Mouse (Mus musculus) ES-E14 (cell line): Measurements from ENCODE around the gene Slc9a8.

ENCODE experiments used
- CHD2 ChIP-seq: IDR thresholded peaks from 2 replicates; pipeline ENCODE4 v1.6.1; 2014; ENCODE audit warnings: mild to moderate bottlenecking, low read depth, low read length, inconsistent platforms
- MAFK ChIP-seq: IDR thresholded peaks from 2 replicates; pipeline ENCODE4 v1.6.1; 2014; ENCODE audit warnings: mild to moderate bottlenecking, low read depth, low read length, inconsistent platforms; ENCODE audit not compliant: insufficient read depth
- ZC3H11A ChIP-seq: IDR thresholded peaks from 2 replicates; pipeline ENCODE4 v1.6.1; 2012; ENCODE audit warnings: low read depth, mild to moderate bottlenecking, inconsistent platforms, low read length, borderline replicate concordance
- ZNF384 ChIP-seq: IDR thresholded peaks from 2 replicates; pipeline ENCODE4 v1.6.1; 2012; ENCODE audit warnings: low read depth, low read length, inconsistent platforms

DNA sequence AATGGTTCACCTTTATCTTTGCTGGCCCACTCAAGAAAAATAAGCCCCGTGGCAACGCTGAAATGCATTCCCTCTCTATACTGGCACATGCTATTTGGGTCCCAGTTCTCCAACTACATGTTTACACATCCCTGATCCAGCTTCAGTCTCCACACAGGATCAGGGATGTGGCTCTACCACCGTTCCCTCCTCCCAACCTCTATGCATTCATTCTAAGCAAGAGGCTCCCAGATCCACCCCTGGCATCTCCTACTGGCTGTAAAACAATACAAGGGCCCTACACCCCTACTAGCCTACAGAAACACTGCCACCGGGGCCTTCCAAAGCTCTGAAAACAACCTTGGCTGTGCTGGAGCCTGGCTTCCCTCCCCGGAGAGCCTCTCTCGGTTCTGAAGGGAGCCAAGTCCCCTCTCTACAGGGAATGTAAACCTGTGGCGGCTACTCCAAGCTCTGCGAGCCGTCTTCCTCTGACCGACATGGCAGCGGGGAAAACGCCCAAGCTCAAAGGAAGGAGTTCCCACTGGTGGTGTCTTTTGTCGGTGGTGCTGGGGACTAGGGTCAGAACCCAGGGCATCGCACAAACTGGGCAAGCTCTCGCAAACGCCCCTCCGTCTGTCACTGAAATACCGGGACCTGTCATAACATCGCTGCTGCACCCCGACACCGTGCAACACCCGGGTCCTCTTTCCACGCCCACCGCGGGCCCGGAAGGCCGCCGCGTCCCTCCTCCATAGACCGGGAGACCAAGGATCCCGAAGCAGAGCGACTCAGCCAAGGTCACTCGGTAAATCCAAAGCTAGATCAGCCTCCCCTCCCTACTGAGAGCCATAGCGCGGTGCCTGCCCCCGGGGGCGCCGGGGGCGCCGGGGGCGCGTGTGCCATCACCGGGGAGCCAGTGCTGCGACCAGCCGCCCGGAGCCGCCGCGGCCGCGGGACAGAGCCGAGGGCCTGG lies 70.5 kb downstream of the Slc9a8 start, which contains the start of gene Rnf114:
- TF ChIP-seq ZNF384 = no peak
- TF ChIP-seq CHD2 = no peak
- no peak for TF ChIP-seq MAFK
- no peak for TF ChIP-seq ZC3H11A
